Mouse (Mus musculus): ENCODE data around the gene Gpcpd1.

GRCm38 (mm10) chr2:132577431-132577981, 10.0 kb downstream of the Gpcpd1 start:
- TF ChIP-seq CTCF (IDR thresholded peaks at IDR 0.05; ENCODE audit: control insufficient read depth, insufficient read depth, insufficient replicate concordance, low read depth, low read length) (no peak), POLR2A (IDR thresholded peaks at IDR 0.05; ENCODE audit: control insufficient read depth, low read depth, low read length) (no peak)

Measured in testis, adult 2 months (tissue).